Mouse (Mus musculus): ENCODE measurements around the gene Selenos.

GRCm38 (mm10) chr7:66130296-66130695 lies 50.8 kb downstream of the Selenos start:
- TF ChIP-seq POLR2AphosphoS2 (IDR thresholded peaks at IDR 0.05; ENCODE audit: low read length): no peak
- TF ChIP-seq E2F4 (IDR thresholded peaks at IDR 0.05; ENCODE audit: borderline replicate concordance, low read depth, low read length): no peak
- no peak for TF ChIP-seq CTCF (IDR thresholded peaks at IDR 0.05 in 2 of 3, conservative IDR thresholded peaks at IDR 0.05 in 1 of 3; ENCODE audit: control insufficient read depth in 1 of 3, insufficient read depth in 1 of 3, low read depth in 2 of 3, low read length in 3 of 3, poor library complexity in 1 of 3, severe bottlenecking in 1 of 3)
- TF ChIP-seq MYB (IDR thresholded peaks at IDR 0.05; ENCODE audit: low read depth, low read length): no peak
- TF ChIP-seq ELF1 (IDR thresholded peaks at IDR 0.05; ENCODE audit: low read depth, low read length): no peak
- TF ChIP-seq MAX (IDR thresholded peaks at IDR 0.05; ENCODE audit: low read length): no peak
- TF ChIP-seq POLR2AphosphoS5 (IDR thresholded peaks at IDR 0.05; ENCODE audit: borderline replicate concordance, low read depth, low read length): no peak
- TF ChIP-seq ZC3H11A (IDR thresholded peaks at IDR 0.05; ENCODE audit: low read depth, low read length): no peak
- no peak for TF ChIP-seq RAD21 (IDR thresholded peaks at IDR 0.05; ENCODE audit: low read depth, low read length)
- no peak for TF ChIP-seq CHD2 (IDR thresholded peaks at IDR 0.05; ENCODE audit: low read length)
- TF ChIP-seq GABPA (IDR thresholded peaks at IDR 0.05; ENCODE audit: low read depth, low read length): no peak
- TF ChIP-seq HCFC1 (IDR thresholded peaks at IDR 0.05; ENCODE audit: low read depth, low read length): no peak
- TF ChIP-seq POLR2A (IDR thresholded peaks at IDR 0.05; ENCODE audit: control insufficient read depth in 1 of 2, insufficient read depth in 1 of 2, low read depth in 1 of 2, low read length in 2 of 2, poor library complexity in 1 of 2): no peak
